In genomic region chr3:89147979-89148311, GRCm38 (mm10) we compare ENCODE assay signal across 12 mouse cellular contexts. TPM values are rescaled to one million over a fixed set of nuclear protein-coding genes. Genes with fewer than 3 reads are reported as not detected.
DNase-seq lines count a peak whose midpoint lies in the region; ATAC-seq and TF ChIP-seq lines count a peak whose summit lies in the region.
"Had no signal": no experiment of that assay in that cellular context is flagged by ENCODE, and none has a peak within 500 bp of the region (broad histone marks: within the 10 kb centered on the region; RNA-seq: fewer than 3 reads in every experiment).

No protein-coding gene starts in this region.

- H3K36me3 ChIP-seq in hindbrain, embryonic 11.5 days (ENCODE audit: control insufficient read depth, insufficient read depth, low read length): no peaks in the 10 kb centered on the region
- peaks cover 31% of the 10 kb centered on the region for H3K36me3 ChIP-seq in hindbrain, embryonic 14.5 days (replicated peaks; ENCODE audit: control insufficient read depth, insufficient read depth)
- no peaks in the 10 kb centered on the region for H3K36me3 ChIP-seq in ES-Bruce4 (ENCODE audit: control insufficient read depth, insufficient read depth, low read length, poor library complexity, severe bottlenecking)
- no peaks in the 10 kb centered on the region for H3K36me3 ChIP-seq in limb, embryonic 15.5 days

- H3K9me3 ChIP-seq in hindbrain, embryonic 11.5 days (ENCODE audit: control insufficient read depth, low read length): no peaks in the 10 kb centered on the region
- no peaks in the 10 kb centered on the region for H3K9me3 ChIP-seq in hindbrain, embryonic 14.5 days (ENCODE audit: control insufficient read depth, low read length)
- no peaks in the 10 kb centered on the region for H3K9me3 ChIP-seq in ES-Bruce4 (replicated peaks; ENCODE audit: control insufficient read depth, insufficient read depth, low read length, poor library complexity, severe bottlenecking)
- no peaks in the 10 kb centered on the region for H3K9me3 ChIP-seq in limb, embryonic 15.5 days

- H3K9ac ChIP-seq in hindbrain, embryonic 11.5 days (ENCODE audit: low read depth, low read length): 0 out of 2 replicates have a peak overlapping the region, but pooled peaks have one; percentile 27
- H3K9ac ChIP-seq in hindbrain, embryonic 14.5 days: no peak overlapping the region
- peak overlapping the region; percentile 34 for H3K9ac ChIP-seq in ES-Bruce4 (ENCODE audit: low read depth, poor library complexity, severe bottlenecking)
- H3K9ac ChIP-seq in limb, embryonic 15.5 days: 0 out of 2 replicates have a peak overlapping the region, but pooled peaks have one; percentile 23

- no peaks in the 10 kb centered on the region; the same call in 1 of the 2 replicates for H3K27me3 ChIP-seq in hindbrain, embryonic 11.5 days (ENCODE audit: control insufficient read depth, insufficient read depth, low read length)
- H3K27me3 ChIP-seq in hindbrain, embryonic 14.5 days (ENCODE audit: control insufficient read depth, insufficient read depth, low read length): 0 out of 2 replicates have a peak, but pooled peaks cover 3% of the 10 kb centered on the region
- no peaks in the 10 kb centered on the region for H3K27me3 ChIP-seq in ES-Bruce4 (ENCODE audit: control insufficient read depth, insufficient read depth, low read length, poor library complexity, severe bottlenecking)
- peaks cover 58% of the 10 kb centered on the region for H3K27me3 ChIP-seq in limb, embryonic 15.5 days

- ATAC-seq in hindbrain, embryonic 11.5 days (ENCODE audit: low FRiP score): 0 out of 2 replicates have a peak, but pooled peaks have one; percentile 29
- ATAC-seq in hindbrain, embryonic 14.5 days (ENCODE audit: low FRiP score): no peak
- ATAC-seq in limb, embryonic 15.5 days (ENCODE audit: insufficient number of reproducible peaks, low FRiP score, low TSS enrichment, low read depth): no peak

- H3K4me1 ChIP-seq in hindbrain, embryonic 11.5 days (replicated peaks; ENCODE audit: control insufficient read depth, insufficient read depth, low read length): peaks cover 4% of the 10 kb centered on the region
- no peaks in the 10 kb centered on the region for H3K4me1 ChIP-seq in hindbrain, embryonic 14.5 days (replicated peaks; ENCODE audit: control insufficient read depth, insufficient read depth, low read length)
- H3K4me1 ChIP-seq in ES-Bruce4 (ENCODE audit: control insufficient read depth, insufficient read depth, low read length): peaks cover 3% of the 10 kb centered on the region
- H3K4me1 ChIP-seq in bone marrow macrophage, adult 2 months (ENCODE audit: control insufficient read depth, insufficient read depth, low read length): no peaks in the 10 kb centered on the region
- H3K4me1 ChIP-seq in limb, embryonic 15.5 days: peaks cover 7% of the 10 kb centered on the region

- peak overlapping the region; percentile 28; the same call in 1 of the 2 replicates for H3K4me2 ChIP-seq in hindbrain, embryonic 11.5 days (replicated peaks; ENCODE audit: low read depth, low read length)
- no peak overlapping the region for H3K4me2 ChIP-seq in hindbrain, embryonic 14.5 days (replicated peaks)
- peak overlapping the region; percentile 57 for H3K4me2 ChIP-seq in limb, embryonic 15.5 days

- no peak for DNase-seq in hindbrain, embryonic 11.5 days (ENCODE audit: low spot score)
- no peak for DNase-seq in hindbrain, embryonic 14.5 days (ENCODE audit: low spot score)
- DNase-seq in layer of hippocampus, postnatal 10 days (ENCODE audit: low spot score in 2 of 2): no peak
- no peak for DNase-seq in c-Kit-positive CD71-positive TER-119-positive erythroid progenitor cells, embryonic 14.5 days (ENCODE audit: low spot score)
- no peak for DNase-seq in kidney, postnatal 4 days
- DNase-seq: cerebellum, adult 9-10 months; gastrocnemius, postnatal 14 days; thymus, adult 18-20 months had no signal

- TF ChIP-seq EP300 in ES-Bruce4 (IDR thresholded peaks at IDR 0.05; ENCODE audit: insufficient read depth, low read depth, low read length): no peak

- TF ChIP-seq CTCF in ES-Bruce4 (IDR thresholded peaks at IDR 0.05; ENCODE audit: low read depth, low read length): no peak
- TF ChIP-seq CTCF in bone marrow macrophage, adult 2 months (IDR thresholded peaks at IDR 0.05; ENCODE audit: low read depth, low read length): no peak

- 13% methylated on average over 15 of the region's 15 CpGs for WGBS in hindbrain, embryonic 11.5 days
- 16% methylated on average over 13 of the region's 15 CpGs for WGBS in hindbrain, embryonic 14.5 days
- 7% methylated on average over 15 of the region's 15 CpGs for WGBS in limb, embryonic 15.5 days

- H3K27ac ChIP-seq in hindbrain, embryonic 11.5 days (ENCODE audit: low read depth, low read length): no peak overlapping the region
- no peak overlapping the region for H3K27ac ChIP-seq in hindbrain, embryonic 14.5 days
- no peak overlapping the region for H3K27ac ChIP-seq in ES-Bruce4 (ENCODE audit: insufficient read depth, low read length)
- no peak overlapping the region for H3K27ac ChIP-seq in bone marrow macrophage, adult 2 months (ENCODE audit: insufficient read depth, low read depth, low read length)
- H3K27ac ChIP-seq in limb, embryonic 15.5 days: no peak overlapping the region

- H3K4me3 ChIP-seq in hindbrain, embryonic 11.5 days (ENCODE audit: low read depth, low read length): no peak overlapping the region
- no peak overlapping the region for H3K4me3 ChIP-seq in hindbrain, embryonic 14.5 days (replicated peaks; ENCODE audit: low read length)
- peak overlapping the region; percentile 57 for H3K4me3 ChIP-seq in ES-Bruce4 (ENCODE audit: low read depth, low read length)
- peak overlapping the region; percentile 16; the same call in 1 of the 2 replicates for H3K4me3 ChIP-seq in bone marrow macrophage, adult 2 months (ENCODE audit: insufficient read depth, low read length)
- peak overlapping the region; percentile 29 for H3K4me3 ChIP-seq in limb, embryonic 15.5 days

- TF ChIP-seq POLR2A in ES-Bruce4 (IDR thresholded peaks at IDR 0.05; ENCODE audit: insufficient read depth, low read length): no peak
- TF ChIP-seq POLR2A in bone marrow macrophage, adult 2 months (IDR thresholded peaks at IDR 0.05; ENCODE audit: borderline replicate concordance, low read depth, low read length): no peak

RNA-seq across cellular contexts. Expression of gene Pklr, which starts 12.0 kb away (rescaled TPM):
- polyA plus RNA-seq in hindbrain, embryonic 11.5 days (2014; fragmentation: Nextera tagmentation; extraction: Ambion mirVana): 1.6 and 2.0 TPM in 2 replicates
- polyA plus RNA-seq in hindbrain, embryonic 14.5 days (2014; fragmentation: Nextera tagmentation; extraction: Ambion mirVana): 0.11 TPM in 1 of 2 replicates, not detected in the other
- polyA plus RNA-seq in ES-Bruce4 (2011; ENCODE audit: insufficient read depth, insufficient read length, low read depth, missing spikeins): 0.21 TPM in 1 of 2 replicates, not detected in the other
- polyA plus RNA-seq in bone marrow macrophage, adult 2 months (2012; ENCODE audit: insufficient read depth, insufficient read length, missing spikeins): not detected in 2 replicates
- 0.20 and 0.23 TPM in 2 replicates for polyA plus RNA-seq in limb, embryonic 15.5 days (2015; fragmentation: Nextera tagmentation; extraction: Ambion mirVana)
- under 1 TPM; 0.22 to 0.48 TPM for total RNA-seq in layer of hippocampus, postnatal 10 days (2021)
- total RNA-seq: gastrocnemius, postnatal 14 days; left cerebral cortex, postnatal 25 days had no signal

RNA-seq across cellular contexts. Expression of gene Hcn3, which starts 12.1 kb away (rescaled TPM):
- polyA plus RNA-seq in hindbrain, embryonic 11.5 days (2014; fragmentation: Nextera tagmentation; extraction: Ambion mirVana): 3.6 and 4.5 TPM in 2 replicates
- 29.9 and 36.8 TPM in 2 replicates for polyA plus RNA-seq in hindbrain, embryonic 14.5 days (2014; fragmentation: Nextera tagmentation; extraction: Ambion mirVana)
- 2.2 and 4.7 TPM in 2 replicates for polyA plus RNA-seq in ES-Bruce4 (2011; ENCODE audit: insufficient read depth, insufficient read length, low read depth, missing spikeins)
- 0.47 TPM in 1 of 2 replicates, not detected in the other for polyA plus RNA-seq in bone marrow macrophage, adult 2 months (2012; ENCODE audit: insufficient read depth, insufficient read length, missing spikeins)
- 1.9 and 2.2 TPM in 2 replicates for polyA plus RNA-seq in limb, embryonic 15.5 days (2015; fragmentation: Nextera tagmentation; extraction: Ambion mirVana)
- 10 to 100 TPM; 30.9 to 35.1 TPM for total RNA-seq in layer of hippocampus, postnatal 10 days (2021)

RNA-seq across cellular contexts. Expression of gene Clk2, which starts 16.6 kb away (rescaled TPM):
- polyA plus RNA-seq in hindbrain, embryonic 11.5 days (2014; fragmentation: Nextera tagmentation; extraction: Ambion mirVana): 27.6 and 30.6 TPM in 2 replicates
- polyA plus RNA-seq in hindbrain, embryonic 14.5 days (2014; fragmentation: Nextera tagmentation; extraction: Ambion mirVana): 19.0 and 19.2 TPM in 2 replicates
- 79.4 and 82.9 TPM in 2 replicates for polyA plus RNA-seq in ES-Bruce4 (2011; ENCODE audit: insufficient read depth, insufficient read length, low read depth, missing spikeins)
- polyA plus RNA-seq in bone marrow macrophage, adult 2 months (2012; ENCODE audit: insufficient read depth, insufficient read length, missing spikeins): 52.5 and 61.4 TPM in 2 replicates
- polyA plus RNA-seq in limb, embryonic 15.5 days (2015; fragmentation: Nextera tagmentation; extraction: Ambion mirVana): 23.9 and 25.0 TPM in 2 replicates
- total RNA-seq in layer of hippocampus, postnatal 10 days (2021): 10 to 100 TPM; 52.0 to 55.9 TPM

RNA-seq across cellular contexts. Expression of gene Scamp3, which starts 29.3 kb away (rescaled TPM):
- polyA plus RNA-seq in hindbrain, embryonic 11.5 days (2014; fragmentation: Nextera tagmentation; extraction: Ambion mirVana): 85.9 and 90.4 TPM in 2 replicates
- 128 and 134 TPM in 2 replicates for polyA plus RNA-seq in hindbrain, embryonic 14.5 days (2014; fragmentation: Nextera tagmentation; extraction: Ambion mirVana)
- polyA plus RNA-seq in ES-Bruce4 (2011; ENCODE audit: insufficient read depth, insufficient read length, low read depth, missing spikeins): 74.8 and 75.7 TPM in 2 replicates
- polyA plus RNA-seq in bone marrow macrophage, adult 2 months (2012; ENCODE audit: insufficient read depth, insufficient read length, missing spikeins): 76.5 and 77.9 TPM in 2 replicates
- 101 and 115 TPM in 2 replicates for polyA plus RNA-seq in limb, embryonic 15.5 days (2015; fragmentation: Nextera tagmentation; extraction: Ambion mirVana)
- total RNA-seq in layer of hippocampus, postnatal 10 days (2021): 10 to 100 TPM; 79.4 to 79.6 TPM

RNA-seq across cellular contexts. Expression of gene Fam189b, which starts 35.0 kb away (rescaled TPM):
- 18.5 and 19.8 TPM in 2 replicates for polyA plus RNA-seq in hindbrain, embryonic 11.5 days (2014; fragmentation: Nextera tagmentation; extraction: Ambion mirVana)
- polyA plus RNA-seq in hindbrain, embryonic 14.5 days (2014; fragmentation: Nextera tagmentation; extraction: Ambion mirVana): 32.9 and 33.3 TPM in 2 replicates
- 21.7 and 25.7 TPM in 2 replicates for polyA plus RNA-seq in ES-Bruce4 (2011; ENCODE audit: insufficient read depth, insufficient read length, low read depth, missing spikeins)
- 17.4 TPM in 2 replicates for polyA plus RNA-seq in bone marrow macrophage, adult 2 months (2012; ENCODE audit: insufficient read depth, insufficient read length, missing spikeins)
- polyA plus RNA-seq in limb, embryonic 15.5 days (2015; fragmentation: Nextera tagmentation; extraction: Ambion mirVana): 31.4 and 34.0 TPM in 2 replicates
- total RNA-seq in layer of hippocampus, postnatal 10 days (2021): 10 to 100 TPM; 65.8 to 69.5 TPM

Comparison
In these comparisons a context has a peak if more than half of its experiments do, and no peak if none do; other contexts are left out.
1. H3K4me3 ChIP-seq: peak in ES-Bruce4 (single experiment), bone marrow macrophage, adult 2 months (single experiment) and limb, embryonic 15.5 days (single experiment); none in hindbrain, embryonic 11.5 days (single experiment) and hindbrain, embryonic 14.5 days (single experiment).